Mouse (Mus musculus): ENCODE measurements around the gene Acot6. TPM values are rescaled to one million over a fixed set of nuclear protein-coding genes. Genes with fewer than 3 reads are reported as not detected.
A peak's percentile ranks its signal among the peaks of the same experiment; 100 is the strongest.

The Acot6 gene
- total RNA-seq, 2 experiments from 2014 or later: 3.3 TPM

DNA sequence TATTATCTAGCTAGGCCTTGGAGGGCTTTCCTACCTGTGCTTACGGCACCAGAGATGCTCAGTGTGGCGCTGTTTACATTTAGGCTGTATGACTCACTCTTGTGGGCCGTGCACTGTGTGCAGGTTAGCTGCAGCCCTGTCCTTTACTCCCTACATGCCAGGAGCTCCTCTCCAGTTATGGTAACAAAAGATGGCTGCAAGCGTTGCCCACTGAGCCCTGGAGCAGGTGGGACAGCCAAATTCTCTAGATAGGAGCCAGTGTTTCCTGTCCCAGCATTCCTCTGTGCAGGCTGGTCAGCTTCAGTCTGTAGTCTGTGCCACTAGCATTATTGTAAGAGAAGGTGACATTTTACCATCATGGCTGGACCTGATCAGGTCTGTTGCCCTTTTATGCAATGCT, 40.8 kb downstream of the Acot6 start:
- Histone ChIP-seq H3K4me3 (no peak overlapping the region), H3K27ac (no peak overlapping the region)
- DNase-seq (ENCODE audit: extremely low spot score in 1 of 2, low spot score in 2 of 2): no peak
- intact Hi-C loops (cut with DNase I): no loop called here
- no peak for TF ChIP-seq CTCF (IDR thresholded peaks at IDR 0.05)

DNA sequence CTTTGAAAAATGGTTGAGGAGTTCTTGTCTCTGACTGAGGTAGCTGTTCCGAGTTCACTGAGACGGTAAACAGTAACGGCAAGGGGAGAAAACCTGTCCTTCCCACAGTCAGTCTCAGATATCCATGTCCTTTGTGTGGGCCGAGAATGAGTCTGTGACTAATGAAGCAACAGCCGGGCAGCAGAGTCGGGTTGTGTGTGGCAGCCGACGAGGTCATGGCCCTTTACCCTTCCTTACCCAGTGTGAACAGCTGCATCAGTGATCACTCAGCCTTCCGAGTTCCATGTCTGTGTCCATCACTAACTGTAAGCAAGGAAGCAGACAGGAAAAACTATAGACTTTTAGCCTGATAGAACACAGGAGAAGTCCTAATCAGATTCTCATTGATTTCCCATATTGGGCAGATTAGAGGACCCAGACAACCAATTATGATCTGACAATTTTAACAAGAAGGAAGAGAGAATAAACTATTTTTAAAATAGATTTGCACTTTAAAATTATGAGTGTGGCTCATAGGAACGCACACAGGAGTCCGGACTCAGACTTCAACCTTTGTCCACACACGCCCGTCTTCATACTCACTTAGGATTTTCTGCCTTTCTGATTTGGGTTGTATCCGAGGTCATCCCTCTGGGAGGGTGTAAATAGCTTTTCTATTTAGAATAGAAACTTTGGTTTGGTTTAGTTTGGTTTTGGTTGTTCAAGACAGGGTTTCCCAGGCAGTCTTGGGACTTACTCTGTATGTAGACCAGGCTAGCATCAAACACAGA, 42.0 kb downstream of the Acot6 start:
- intact Hi-C loops (cut with DNase I): no loop called here
- no peak for TF ChIP-seq CTCF (IDR thresholded peaks at IDR 0.05)

DNA sequence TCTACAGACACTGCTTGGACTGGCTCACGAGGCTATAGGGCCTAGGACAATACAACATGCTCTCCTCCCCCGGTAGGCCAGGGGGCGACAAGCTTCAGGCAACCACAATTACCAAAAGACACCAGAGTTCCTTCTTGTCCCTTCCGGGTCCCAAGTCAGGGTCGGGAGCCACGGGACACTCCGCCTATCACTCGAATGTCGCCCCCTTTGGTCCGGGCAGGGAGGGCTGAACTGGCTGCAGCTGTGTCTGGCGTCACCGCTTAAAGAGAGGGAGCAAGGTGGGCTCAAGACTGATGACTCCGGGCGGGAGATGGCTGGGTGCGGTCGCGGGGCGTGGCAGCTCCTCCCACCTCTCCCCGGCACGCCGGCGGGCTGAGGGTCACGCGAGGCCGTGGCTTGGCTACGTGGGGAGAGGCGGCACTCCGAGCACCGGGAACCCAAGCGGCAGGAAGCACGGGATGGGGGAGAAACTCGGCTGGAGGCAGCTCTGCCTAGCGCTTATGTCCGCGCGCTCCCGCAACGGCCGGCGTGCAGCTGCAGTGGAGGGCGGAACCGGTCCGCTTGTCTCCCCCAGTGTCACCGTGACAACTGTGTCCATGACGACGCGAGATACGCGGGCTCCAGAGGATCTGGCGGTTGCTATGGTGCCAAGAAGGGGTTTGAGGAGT, 47.6 kb downstream of the Acot6 start, which contains the start of gene Pnma1:
Gene Pnma1 (minus strand): TSS at position 536 of the 668 bp plus-strand sequence.
- intact Hi-C loops (cut with DNase I): no loop called here
- peak within 1 kb of the TSS; percentile 73 for H3K4me3 ChIP-seq
- DNase-seq (ENCODE audit: extremely low spot score in 1 of 2, low spot score in 2 of 2): peak; percentile 79 to 83
- TF ChIP-seq CTCF (IDR thresholded peaks at IDR 0.05): peak; percentile 50
- H3K27ac ChIP-seq: peak within 1 kb of the TSS; percentile 63

More for the DNA sequence above, 42.0 kb downstream of the Acot6 start:
- Histone ChIP-seq H3K27ac (no peak overlapping the region), H3K4me3 (no peak overlapping the region)
- no peak for DNase-seq (ENCODE audit: extremely low spot score in 1 of 2, low spot score in 2 of 2)

DNA sequence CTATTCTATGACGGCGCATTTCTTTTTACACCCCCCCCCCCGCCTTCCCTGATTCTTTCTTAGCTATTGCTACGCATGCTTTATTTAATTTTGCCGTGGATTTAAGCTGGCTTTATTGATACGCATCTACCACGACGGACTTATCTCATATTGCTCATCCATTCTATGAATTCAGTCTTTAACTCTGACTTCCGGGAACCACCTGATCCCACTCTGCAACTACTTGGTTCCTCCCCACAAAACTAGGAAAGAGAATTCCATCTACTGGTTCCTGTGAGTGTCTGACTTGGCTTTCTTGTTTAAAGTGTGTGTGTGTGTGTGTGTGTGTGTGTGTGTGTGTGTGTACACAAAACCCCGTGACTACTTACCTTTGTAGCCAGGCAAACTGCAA, 48.2 kb downstream of the Acot6 start:
- intact Hi-C loops (cut with DNase I): no loop called here
- DNase-seq (ENCODE audit: extremely low spot score in 1 of 2, low spot score in 2 of 2): no peak
- H3K27ac ChIP-seq: peak overlapping the region; percentile 63
- H3K4me3 ChIP-seq: peak overlapping the region; percentile 73
- no peak for TF ChIP-seq CTCF (IDR thresholded peaks at IDR 0.05)

DNA sequence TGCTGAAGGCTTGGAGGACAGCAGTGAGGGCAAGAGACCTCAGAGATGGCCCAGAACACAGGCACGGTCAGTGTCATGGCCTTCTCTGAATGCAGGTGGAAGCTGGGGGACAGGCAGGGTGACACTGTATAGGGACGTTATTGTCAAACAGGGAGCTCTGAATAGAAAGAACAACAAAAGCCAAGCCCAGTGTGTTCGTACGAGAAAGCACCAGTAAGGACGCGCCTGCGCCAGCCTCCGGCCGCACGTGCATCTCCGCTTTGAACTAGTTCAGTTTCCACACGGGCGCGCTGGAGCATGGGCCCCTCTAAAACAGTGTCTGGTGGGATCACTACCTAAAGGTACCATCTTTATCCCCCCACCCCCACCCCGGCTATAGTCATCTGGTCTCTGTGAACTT, 49.5 kb downstream of the Acot6 start:
- intact Hi-C loops (cut with DNase I): no loop called here
- H3K4me3 ChIP-seq: no peak overlapping the region
- no peak for TF ChIP-seq CTCF (IDR thresholded peaks at IDR 0.05)
- no peak for DNase-seq (ENCODE audit: extremely low spot score in 1 of 2, low spot score in 2 of 2)
- peak overlapping the region; percentile 32; the same call in 1 of the 2 replicates for H3K27ac ChIP-seq

DNA sequence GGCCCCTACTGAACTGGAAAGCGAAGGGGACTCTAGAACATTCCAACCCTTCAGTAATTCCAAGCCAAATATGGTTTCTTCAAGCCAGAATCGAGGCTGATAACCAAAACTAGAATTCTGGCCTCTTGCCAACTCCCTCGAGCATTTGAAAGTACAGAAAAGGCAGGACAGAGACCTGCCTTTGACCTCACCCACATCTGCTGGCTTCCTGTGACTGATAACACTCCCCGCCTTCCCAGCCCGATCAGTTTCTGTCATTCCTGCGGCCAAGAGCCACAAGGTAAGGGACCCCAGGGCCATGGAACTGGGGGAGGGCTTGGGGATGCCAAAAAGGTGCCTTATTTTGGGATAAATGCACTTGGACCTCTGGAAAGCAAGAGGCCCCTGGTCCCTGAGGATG, 50.5 kb downstream of the Acot6 start:
- Histone ChIP-seq H3K4me3 (no peak overlapping the region), H3K27ac (no peak overlapping the region)
- TF ChIP-seq CTCF (IDR thresholded peaks at IDR 0.05): no peak
- intact Hi-C loops (cut with DNase I): no loop called here
- DNase-seq (ENCODE audit: extremely low spot score in 1 of 2, low spot score in 2 of 2): no peak

DNA sequence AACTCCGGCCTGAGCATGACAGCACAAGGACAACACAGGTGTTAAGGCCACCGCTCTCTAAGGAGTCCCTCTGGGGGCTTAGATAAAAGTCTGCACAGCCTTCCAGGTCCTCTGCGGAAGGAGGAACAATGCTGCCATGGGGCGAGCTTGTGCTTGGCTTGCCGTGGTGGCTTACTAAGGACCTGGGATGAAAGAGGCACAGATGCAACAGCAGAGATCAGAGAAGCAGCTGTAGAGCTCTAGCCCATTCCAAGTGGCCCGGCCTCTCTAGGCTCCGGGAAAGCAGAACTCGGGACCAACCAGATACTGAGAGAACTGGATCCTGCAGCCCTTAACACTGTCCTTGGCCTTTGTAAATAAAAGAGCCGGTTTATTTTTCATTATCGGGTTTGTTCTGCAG, 51.5 kb downstream of the Acot6 start:
- H3K27ac ChIP-seq: no peak overlapping the region
- DNase-seq (ENCODE audit: extremely low spot score in 1 of 2, low spot score in 2 of 2): no peak
- H3K4me3 ChIP-seq: no peak overlapping the region
- intact Hi-C loops (cut with DNase I): no loop called here
- no peak for TF ChIP-seq CTCF (IDR thresholded peaks at IDR 0.05)

DNA sequence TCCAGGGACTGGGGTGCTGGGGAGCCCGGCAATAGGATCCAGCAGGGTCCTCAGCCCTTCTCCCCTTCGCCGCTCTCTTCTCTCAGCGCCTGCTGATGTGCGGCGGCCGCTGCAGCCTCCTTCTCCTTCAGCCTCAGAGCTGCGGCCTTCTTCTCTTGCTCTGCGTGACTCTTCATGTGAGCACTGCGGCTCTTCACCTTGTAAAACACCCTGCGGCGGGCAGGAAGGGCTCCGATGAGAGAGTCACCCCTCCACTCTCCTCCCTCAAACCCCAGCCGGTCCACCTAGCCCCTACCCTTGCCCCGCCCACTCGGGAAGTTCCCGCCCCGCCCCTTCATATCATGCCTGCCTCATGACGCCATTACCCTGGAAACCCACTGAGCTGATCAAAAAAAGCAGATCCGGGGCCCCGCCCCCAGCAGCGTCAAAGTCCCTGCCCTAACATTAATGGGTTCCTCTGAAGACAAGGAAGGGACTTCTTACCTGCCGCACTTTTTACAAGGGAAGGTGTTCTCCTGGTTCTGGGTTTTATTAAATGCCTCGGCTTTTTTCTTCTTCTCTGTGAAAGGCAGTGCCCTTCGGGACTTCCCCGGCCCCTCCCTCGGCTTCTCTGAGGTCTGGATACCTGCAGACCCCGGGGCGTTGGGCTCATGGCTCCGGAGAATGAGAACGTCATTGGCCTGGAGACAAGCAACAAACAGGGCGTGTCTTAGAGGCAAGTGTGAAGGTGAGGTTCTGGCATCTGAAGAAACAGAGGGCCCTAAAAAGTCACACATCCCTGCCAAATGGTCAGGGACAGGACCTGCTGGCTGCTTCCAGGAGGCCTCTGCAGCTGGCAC, 52.1 kb downstream of the Acot6 start:
- intact Hi-C loops (cut with DNase I): no loop called here
- Histone ChIP-seq H3K4me3 (no peak overlapping the region), H3K27ac (no peak overlapping the region)
- no peak for DNase-seq (ENCODE audit: extremely low spot score in 1 of 2, low spot score in 2 of 2)
- no peak for TF ChIP-seq CTCF (IDR thresholded peaks at IDR 0.05)

DNA sequence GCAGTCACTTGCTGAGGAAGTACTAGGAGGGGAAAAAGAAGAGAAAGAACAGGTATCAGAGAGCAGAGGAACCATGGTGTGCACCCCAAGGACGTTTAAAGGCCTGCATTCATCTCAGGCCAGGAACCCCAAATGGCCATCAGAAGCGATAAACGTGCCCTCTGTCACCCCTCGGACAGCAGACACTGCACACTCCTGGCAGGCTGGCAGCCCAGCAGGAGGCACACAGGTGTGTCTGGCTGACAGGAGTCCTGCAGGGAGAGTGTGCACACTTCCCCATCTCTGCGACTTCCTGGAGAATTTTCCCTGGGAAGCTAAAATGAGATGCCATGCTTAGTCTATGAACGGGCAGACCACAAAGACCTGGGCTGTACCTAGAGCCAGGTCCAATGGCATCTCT, 53.0 kb downstream of the Acot6 start:
- no peak for TF ChIP-seq CTCF (IDR thresholded peaks at IDR 0.05)
- H3K27ac ChIP-seq: no peak overlapping the region
- intact Hi-C loops (cut with DNase I): no loop called here
- H3K4me3 ChIP-seq: no peak overlapping the region
- DNase-seq (ENCODE audit: extremely low spot score in 1 of 2, low spot score in 2 of 2): no peak

DNA sequence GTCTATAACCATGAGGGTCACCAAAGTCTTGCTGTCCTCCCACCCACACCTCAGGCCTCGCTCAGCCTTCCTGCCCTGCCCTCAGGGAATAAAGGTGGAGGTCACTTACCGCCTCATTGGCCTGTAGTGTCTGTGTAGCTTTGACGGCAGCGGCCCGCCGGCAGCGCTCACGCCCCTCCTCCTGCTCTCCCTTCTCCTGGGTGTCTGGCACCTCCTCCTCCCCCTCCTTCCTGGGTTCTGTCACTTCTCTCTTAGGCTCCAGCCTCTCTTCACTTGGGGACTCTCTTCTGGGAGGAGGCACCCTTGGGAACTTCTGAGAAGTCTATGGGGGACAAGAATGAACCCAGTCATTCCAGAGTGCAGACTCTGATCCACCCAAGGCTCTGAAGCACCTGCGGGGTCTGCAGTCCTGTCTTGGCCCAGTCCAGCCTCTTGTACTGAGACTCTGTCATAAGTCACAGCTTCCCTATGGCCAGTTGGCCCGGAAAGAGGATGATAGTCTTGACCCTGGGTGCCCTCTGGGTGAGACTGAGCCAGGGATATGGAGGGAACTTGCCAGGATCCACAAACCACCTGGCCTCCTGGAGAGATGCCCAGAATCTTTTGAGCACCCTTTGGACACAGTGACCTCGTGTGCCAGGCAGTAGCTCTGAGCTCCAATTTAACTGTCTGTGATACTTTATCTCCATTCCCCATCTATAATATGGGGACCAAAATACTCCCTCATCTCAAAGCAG, 54.5 kb downstream of the Acot6 start:
- intact Hi-C loops (cut with DNase I): no loop called here
- Histone ChIP-seq H3K27ac (no peak overlapping the region; the same call in 1 of the 2 replicates), H3K4me3 (no peak overlapping the region)
- no peak for TF ChIP-seq CTCF (IDR thresholded peaks at IDR 0.05)
- no peak for DNase-seq (ENCODE audit: extremely low spot score in 1 of 2, low spot score in 2 of 2)

DNA sequence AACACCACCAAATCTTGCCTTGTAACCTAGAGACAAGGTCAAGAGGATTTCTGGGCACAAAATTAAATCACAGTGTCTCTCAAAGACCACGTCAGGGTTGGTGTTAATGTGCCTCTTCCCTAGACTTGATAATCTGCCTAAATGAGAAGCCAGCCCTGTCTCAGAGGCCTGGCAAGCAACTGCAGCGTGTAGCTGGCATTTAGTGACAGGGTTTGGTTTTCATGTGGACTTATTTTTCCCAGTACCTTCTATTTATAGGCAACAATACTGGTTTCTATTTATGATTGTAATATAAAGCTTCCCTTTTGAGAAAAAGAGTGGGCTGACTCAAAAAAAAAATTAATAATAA, 55.0 kb downstream of the Acot6 start:
- intact Hi-C loops (cut with DNase I): no loop called here
- H3K4me3 ChIP-seq: no peak overlapping the region
- no peak for TF ChIP-seq CTCF (IDR thresholded peaks at IDR 0.05)
- no peak overlapping the region; the same call in 1 of the 2 replicates for H3K27ac ChIP-seq
- DNase-seq (ENCODE audit: extremely low spot score in 1 of 2, low spot score in 2 of 2): no peak
